Mouse (Mus musculus) retina, embryonic 14.5 days (tissue): ENCODE measurements around the gene Golm1.
"Not testable (repeated sequence)": the region's sequence is repeated elsewhere in the genome, so short reads cannot be mapped to it uniquely, and the experiment has no call there.

ENCODE experiments used
- DNase-seq: peaks from one replicate; pipeline ENCODE4 v3.0.0-alpha.2; 2015; ENCODE audit warnings: low spot score

The Golm1 gene

GRCm38 (mm10) chr13:59647484-59647883 lies 28.1 kb downstream of the Golm1 start:
- no peak for DNase-seq

DNA sequence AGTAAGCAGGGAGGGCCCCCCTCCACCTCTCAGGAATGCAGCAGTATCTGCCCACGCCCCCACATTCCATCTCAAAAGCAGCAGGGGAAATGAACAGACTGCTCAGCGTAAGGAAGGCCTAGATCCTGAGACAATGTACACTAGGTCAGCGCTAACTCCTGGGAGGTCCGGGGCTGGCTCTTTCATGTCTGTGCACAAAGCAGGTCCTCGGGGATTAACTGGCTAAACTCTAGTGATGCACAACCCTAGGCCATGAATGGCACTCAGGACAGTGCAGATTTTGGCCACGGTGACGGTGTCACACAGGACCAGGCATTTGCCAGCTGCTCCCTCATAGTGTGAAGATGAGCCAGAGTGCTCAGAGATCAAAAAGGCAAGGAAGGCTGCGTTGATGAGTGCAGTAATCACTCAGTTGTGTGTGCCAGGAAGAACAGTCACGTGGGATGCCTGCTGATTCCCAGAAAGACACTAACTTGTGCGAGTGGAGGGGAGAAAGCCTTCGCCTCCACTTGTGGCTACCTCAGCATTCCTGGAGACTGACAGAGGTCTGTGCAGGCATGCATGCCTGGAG lies 28.9 kb downstream of the Golm1 start:
- DNase-seq: peak; percentile 40

DNA sequence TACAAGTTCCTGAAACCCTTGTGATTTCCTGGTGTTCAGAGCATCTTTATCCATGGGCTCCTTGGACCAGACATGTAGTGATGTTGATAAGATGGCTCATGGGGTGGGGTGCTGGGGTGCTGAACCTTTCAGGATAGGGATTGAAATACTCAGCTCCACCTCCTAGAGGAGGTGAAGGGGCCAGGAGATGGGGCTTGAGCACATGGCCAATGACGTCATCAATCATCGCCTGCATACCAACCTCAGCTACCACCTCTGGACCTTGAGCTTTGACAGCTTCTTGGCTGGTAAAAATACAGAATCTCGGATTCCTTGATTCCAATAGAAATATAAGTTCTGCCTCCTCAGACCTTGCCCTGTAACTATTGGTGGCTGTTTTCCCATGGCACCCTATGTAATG lies 30.1 kb downstream of the Golm1 start:
- no peak for DNase-seq

DNA sequence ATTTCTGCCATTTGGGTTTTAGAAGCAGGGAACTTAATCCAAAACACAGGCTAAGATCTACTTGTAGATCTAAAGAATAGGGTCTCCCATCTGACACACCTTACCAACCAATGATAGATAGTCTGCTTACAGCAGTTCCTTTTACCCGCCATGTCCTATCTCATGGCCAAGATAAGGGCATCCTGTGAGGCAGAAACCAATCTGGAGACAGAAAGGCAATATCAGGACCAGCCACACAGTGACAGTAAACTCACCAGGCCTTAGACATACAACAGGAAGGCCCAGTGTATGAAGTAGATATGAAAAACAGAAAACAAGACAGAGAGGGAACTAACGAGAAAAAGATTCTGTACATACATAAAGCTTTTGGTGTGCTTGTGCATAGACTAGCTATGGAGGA lies 32.8 kb downstream of the Golm1 start:
- no peak for DNase-seq

DNA sequence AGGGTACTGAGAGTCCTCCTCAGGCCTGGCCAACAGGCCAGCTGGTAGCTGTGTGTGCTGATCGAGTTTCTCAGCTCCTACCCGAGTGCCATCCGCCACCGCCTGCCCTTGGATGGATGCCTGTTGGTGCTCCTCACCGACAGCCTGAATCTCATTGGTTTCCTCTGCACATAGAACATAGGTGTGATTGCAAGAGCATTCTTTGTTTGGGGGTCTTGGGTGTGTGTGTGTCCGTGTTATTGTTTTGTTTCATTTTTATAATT lies 35.5 kb downstream of the Golm1 start:
- DNase-seq: no peak

GRCm38 (mm10) chr13:59639368-59640177 lies 36.0 kb downstream of the Golm1 start:
- DNase-seq: no peak

GRCm38 (mm10) chr13:59637800-59638199 lies 37.8 kb downstream of the Golm1 start:
- no peak for DNase-seq

DNA sequence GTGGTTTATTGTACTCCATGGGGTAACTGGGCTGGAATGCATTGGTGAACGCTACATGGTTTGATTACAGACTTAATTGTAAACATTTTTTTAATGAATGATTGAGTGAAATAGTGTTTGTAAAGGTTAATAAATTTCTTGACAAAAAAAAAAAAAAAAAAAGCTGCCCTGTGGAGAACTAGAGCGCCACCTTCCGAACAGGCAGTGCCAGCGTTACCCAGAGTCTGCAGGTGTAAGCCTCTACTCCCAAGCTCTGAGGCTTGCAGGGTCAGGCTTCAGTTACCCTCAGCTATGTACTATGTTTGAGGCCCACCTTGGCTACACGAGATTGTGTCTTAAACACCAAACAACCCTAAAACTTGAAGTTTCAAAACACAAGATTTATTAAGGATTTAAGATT lies 41.0 kb downstream of the Golm1 start:
- no peak for DNase-seq

- DNase-seq: no peak
These were observed 48.9 kb downstream of the Golm1 start for GRCm38 (mm10) chr13:59626739-59627138.

DNA sequence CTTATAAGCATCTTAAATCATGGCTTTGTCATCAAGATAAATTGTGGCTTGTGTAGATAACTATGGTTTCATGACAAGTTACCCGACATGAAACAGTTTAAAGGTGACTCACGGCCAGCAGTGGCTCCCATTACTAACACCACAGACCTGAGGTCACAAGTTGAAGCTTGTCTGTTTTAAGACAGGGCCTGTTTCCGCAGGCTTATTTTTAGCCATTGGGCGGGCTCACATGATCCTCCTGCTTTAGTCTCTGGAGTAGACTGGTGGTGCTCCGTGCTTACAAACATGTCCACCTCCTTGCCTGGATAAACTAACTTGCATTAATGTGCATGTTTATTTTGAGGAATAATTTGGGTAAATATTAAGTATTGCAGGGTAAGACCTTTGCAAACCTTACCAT lies 50.7 kb downstream of the Golm1 start:
- no peak for DNase-seq

DNA sequence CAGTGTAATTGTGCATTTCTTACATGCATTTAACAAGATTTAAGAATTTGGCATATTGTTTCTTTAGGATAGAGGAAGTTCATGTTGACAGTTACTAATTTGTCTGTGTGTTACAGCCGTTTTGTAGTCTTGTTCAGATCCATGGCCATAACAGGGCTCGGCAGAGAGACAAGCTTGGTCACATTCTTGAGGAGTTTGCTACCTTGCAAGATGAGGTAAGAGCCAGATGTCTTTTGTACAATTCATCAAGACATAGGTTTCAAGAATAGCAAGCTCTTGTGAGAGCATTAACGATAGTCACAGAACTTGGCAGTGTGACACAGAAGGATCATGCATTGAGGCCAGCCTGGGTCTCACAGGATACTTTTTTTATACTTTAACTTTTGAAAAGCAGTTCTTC lies 51.2 kb downstream of the Golm1 start:
- no peak for DNase-seq

DNA sequence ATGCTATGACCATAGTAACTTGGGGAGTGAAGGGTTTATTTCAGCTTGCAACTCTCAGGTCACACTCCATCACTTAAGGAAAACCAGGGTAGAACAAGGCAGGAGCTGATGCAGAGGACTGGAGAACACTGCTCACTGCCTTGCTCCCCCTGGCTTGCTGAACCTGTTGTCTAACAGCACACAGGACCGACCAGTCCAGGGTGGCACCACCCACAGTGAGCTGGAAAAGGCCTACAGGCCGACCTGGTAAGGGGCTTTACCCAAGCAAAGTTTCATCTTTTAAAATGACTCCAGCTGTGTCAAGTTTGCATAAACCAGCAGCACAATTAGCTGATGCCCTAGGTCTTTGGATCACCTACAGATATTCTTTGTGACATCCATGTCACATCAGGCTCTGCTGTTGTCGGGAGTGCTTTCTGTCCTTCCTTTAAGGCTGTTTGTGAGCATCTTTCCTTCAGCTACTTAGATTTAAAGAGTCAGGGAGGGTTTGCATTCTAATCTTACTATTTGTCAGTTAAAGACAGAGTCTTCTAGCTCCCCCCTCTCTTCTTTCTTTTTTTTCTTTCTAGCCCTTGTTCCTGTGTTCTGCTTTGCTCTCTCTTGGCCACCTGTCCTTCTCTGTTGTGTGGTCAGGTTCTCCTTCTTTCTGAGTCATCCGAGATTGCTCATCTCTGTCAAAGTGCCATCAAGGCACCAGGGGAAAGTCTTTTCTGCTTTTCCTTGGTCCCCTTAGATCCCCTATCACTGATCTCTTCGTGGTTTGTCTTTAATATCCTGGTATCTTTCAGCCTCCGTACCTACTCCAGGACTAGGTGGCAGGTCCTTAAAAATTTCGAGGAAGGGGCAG lies 53.7 kb downstream of the Golm1 start:
- no peak for DNase-seq

DNA sequence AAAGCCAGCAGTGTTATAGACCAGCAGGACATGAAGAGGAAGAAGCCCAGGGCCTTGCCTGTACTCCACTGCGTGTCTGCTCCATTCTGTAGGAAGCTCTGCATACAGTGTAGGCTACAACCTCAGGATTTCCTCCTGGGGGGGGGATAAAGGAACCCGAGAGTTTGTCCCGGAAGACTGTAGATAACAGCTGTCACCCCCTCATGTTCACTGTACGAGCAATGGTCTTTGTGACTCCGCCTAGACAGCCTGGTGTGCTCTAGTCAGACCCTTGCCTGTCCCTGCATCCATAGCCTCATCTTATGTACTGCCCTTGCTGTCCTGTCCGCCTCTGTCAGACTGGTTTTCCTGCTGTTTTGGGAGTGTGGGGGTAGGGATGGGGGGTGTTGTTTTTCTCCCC lies 57.1 kb downstream of the Golm1 start:
- no peak for DNase-seq

DNA sequence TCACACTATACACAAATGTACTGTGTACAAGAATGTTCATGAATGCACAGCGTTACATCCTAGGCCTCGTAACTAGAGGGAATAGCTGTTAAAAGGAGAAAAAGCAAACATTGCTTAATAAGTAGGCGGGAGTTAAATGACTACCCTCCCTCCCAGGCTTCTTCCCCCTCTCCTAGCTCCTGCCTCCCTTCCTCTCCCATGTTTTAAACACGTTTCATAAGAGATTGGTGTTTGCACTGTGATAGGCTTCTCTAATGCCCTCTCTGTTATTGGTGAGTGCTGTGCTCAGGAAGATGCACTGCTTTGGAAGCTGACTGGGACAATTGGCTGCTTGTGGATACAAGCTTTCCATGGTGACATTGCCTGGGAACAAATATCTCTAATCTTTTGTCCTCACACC lies 60.1 kb downstream of the Golm1 start:
- DNase-seq: no peak

DNA sequence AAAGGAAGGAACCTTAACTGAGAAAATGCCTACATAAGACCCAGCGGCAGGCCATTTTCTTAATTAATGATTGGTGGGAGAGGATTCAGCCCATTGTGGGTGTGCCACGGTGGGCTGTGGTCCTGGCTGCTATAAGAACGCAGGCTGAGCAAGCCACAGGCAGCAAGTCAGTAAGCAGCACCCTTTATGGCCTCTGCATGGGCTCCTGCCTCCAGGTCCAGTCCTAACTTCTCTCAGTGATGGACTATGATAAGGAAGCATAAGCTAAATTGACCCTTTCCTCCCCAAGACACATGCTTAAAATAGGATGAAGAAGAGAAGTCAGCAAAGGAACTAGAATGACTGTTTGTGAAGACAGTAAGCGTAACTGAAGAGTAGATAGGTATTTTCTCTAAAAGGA lies 60.5 kb downstream of the Golm1 start:
- no peak for DNase-seq

DNA sequence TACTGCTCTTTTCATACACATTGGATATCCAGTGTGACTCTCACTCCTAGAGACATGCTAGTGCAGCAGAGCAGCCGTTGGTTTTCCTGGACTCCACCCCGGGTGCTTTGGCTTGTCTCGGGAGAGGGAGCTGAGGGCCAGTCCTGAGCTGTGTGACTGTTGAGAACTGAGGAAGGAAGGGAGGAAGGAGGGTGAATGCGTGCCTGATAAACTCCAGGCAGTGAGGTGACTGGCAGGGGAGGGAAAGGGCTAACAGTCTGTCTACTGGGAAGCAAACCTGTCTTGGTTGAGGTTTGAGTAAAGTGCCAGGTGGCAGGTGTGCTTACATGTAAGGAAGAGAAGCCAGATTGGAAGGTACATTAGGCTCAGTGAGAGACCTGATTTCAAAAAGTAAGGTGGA lies 61.7 kb downstream of the Golm1 start:
- no peak for DNase-seq

- DNase-seq: no peak
These were observed 65.2 kb downstream of the Golm1 start for GRCm38 (mm10) chr13:59610437-59610836.

GRCm38 (mm10) chr13:59609885-59610284 lies 65.7 kb downstream of the Golm1 start:
- no peak for DNase-seq

DNA sequence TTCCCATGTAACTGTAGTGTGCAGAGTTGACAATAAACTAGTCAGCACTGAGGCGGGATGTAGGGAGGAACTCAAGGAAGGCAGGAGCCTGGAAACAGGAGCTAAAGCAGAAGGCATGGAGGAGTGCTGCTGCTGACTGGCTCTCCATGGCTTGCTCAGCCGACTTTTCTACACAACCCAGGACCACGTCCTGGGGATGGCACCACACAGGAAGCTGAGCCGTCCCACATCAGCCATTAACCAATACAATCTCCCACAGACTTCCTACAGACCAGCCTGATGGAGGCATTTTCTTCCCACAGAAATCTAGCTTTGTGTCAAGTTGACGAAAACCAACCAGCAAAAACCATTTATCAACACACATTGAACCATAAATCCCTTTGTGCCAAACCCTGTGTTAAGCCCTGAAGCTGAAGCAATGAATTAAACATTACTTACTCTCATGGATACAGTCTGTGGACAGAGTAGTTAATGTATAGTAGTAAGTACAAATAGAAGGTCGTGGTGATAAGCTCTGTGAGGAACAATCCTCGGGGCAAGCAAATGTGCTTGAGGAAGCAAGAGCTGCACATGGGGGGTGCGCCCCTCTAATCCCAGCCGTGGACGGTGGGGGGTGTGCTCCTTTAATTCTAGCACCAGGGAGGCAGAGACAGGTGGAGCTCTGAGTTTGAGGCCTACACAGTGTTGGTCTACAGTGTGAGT lies 70.2 kb downstream of the Golm1 start:
- DNase-seq: no peak

DNA sequence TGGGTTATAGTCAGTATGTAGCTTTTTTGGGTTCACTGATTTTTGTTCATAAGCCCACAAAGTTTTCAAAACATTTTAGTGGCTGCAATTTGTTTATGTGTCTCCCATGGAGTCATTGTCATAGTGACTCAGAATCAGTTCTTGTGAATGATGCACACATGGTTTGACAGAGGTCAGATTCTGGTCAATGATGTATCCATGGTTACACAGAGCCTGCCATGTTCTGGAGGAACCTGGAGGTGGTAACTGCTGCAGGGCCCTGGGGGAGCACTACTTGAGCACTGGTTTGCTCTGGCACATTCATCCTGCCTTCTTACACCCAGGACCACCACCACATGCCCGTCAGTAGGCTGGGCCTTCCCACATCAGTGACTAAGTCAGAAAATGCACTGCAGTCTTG lies 71.1 kb downstream of the Golm1 start:
- peak; percentile 51 for DNase-seq

- DNase-seq: no peak
These were observed 72.5 kb downstream of the Golm1 start for GRCm38 (mm10) chr13:59603096-59603495.

DNA sequence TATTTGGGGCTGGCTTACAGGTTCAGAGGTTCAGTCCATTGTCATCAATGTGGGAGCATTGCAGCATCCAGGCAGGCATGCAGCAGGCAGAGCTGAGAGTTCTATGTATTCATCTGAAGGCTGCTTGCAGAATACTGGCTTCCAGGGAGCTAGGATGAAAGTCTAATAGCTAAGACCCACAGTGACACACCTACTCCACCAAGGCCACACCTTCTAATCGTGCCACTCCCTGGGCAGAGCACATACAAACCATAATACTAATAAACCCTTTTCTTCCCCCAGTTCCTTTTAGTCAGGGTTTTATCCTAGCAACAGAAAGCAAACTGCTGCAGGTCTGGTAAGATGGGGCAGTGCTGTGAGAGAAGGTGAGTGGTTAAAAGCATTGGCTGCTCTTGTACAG lies 83.0 kb downstream of the Golm1 start:
- DNase-seq: no peak

DNA sequence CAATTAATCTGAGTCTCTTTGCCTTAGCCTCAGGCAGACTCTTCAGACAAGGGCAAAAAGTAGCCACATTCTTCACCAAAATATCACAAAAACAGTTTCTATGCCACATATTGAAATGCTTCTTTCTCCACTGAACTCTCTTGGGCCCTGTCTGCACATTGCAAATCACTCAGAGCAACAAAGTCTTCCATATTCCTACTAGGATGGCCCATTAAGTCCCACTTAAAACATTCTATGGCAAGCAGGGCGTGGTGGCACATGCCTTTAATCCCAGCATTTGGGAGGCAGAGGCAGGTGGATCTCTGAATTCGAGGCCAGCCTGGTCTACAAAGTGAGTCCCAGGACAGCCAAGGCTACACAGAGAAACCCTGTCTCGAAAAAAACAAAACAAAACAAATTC lies 83.6 kb downstream of the Golm1 start:
- DNase-seq: not testable (repeated sequence)
